Mouse (Mus musculus): ENCODE results near the gene Hoxa2. TPM values are rescaled to one million over a fixed set of nuclear protein-coding genes. Genes with fewer than 3 reads are reported as not detected.

Hoxa2 gene
- polyA plus RNA-seq, 1 experiment: 14.2 TPM

DNA sequence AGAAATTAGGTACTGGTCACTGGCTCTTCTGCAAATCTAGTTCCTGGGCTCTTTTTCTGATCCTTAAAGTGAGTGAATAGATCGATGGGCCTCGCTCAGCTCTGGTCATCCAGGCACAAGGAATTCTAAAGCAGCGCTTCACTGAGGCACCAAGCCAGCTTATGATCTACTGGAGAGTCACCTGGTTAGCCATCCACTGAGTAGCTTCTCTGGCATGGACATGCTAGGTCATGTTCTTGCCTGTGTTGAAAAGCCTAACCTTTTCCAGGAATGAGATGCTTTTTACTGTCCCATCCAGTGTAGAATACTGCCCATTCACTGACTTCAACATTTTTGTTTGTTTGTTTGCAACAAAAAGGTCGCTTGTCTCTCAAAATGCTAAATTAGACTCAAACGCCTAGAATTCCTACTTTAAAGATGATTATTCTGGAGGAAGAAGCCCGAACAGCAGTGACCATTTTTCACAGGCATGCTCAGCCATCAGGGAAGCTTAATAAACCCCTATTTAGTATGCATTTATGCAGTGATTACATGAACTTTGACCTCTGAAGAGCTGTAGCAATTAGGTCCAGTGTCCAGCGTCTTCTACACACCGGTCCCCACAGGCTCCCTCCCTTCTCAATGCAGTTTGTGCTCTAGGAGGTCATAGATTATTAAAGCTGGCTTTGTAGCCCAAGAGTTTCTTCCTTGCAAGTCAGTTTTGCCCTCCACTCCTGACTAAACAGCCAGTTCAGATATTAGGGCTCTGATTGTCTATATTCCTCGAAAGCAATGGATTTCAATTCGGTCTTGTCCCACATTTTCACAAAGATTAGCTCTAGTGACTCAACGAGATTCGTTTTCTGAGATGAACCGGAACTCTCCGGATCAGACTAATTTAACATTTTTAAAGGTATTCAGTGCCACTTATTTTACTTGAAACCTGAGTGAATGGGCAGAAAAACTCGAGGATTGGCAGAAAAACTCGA lies 12.1 kb downstream of the Hoxa2 start:
- DNase-seq (ENCODE audit: low read depth): peak; percentile 32
- TF ChIP-seq CTCF (IDR thresholded peaks at IDR 0.05; ENCODE audit: borderline replicate concordance, extremely low read depth, insufficient read depth, insufficient read length): no peak
- no peak for TF ChIP-seq POLR2A (IDR thresholded peaks at IDR 0.05; ENCODE audit: borderline replicate concordance, extremely low read depth, insufficient read depth, insufficient read length, poor library complexity, severe bottlenecking)

GRCm38 (mm10) chr6:52151571-52151970 lies 13.1 kb downstream of the Hoxa2 start:
- peak; percentile 37 for DNase-seq (ENCODE audit: low read depth)
- TF ChIP-seq POLR2A (IDR thresholded peaks at IDR 0.05; ENCODE audit: borderline replicate concordance, extremely low read depth, insufficient read depth, insufficient read length, poor library complexity, severe bottlenecking): no peak
- TF ChIP-seq CTCF (IDR thresholded peaks at IDR 0.05; ENCODE audit: borderline replicate concordance, extremely low read depth, insufficient read depth, insufficient read length): no peak

DNA sequence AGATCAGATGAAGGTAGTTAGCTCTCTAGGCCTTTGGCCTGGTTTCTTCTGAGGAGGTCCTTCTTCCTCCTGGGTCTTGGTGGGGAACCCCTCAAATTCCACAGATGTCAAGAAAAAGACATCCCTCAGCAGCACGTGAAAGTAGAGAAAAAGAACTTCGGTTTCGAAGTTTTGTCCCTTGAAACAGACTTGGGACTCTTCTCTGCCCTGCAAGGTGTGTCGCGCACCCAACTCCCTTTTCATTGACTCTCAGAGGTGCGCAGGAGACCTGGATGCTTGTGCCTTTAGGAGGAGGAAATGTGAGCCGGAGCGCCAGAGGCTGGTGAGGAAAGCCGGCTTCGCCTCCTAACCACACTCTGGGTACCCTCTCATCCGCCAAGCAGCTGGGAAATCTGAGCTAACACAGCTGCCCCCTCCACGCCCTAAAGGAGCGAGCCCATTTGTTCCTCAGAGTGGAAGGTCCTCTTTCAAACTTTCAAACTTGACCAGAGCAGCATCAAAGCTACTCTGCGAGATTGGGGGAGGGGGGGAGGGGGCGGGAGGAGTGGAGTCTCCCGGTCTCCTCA lies 14.1 kb downstream of the Hoxa2 start:
- no peak for TF ChIP-seq POLR2A (IDR thresholded peaks at IDR 0.05; ENCODE audit: borderline replicate concordance, extremely low read depth, insufficient read depth, insufficient read length, poor library complexity, severe bottlenecking)
- TF ChIP-seq CTCF (IDR thresholded peaks at IDR 0.05; ENCODE audit: borderline replicate concordance, extremely low read depth, insufficient read depth, insufficient read length): no peak
- DNase-seq (ENCODE audit: low read depth): peak; percentile 11

GRCm38 (mm10) chr6:52139115-52139514 lies 25.5 kb downstream of the Hoxa2 start:
- TF ChIP-seq POLR2A (IDR thresholded peaks at IDR 0.05; ENCODE audit: borderline replicate concordance, extremely low read depth, insufficient read depth, insufficient read length, poor library complexity, severe bottlenecking) (no peak), CTCF (IDR thresholded peaks at IDR 0.05; ENCODE audit: borderline replicate concordance, extremely low read depth, insufficient read depth, insufficient read length) (no peak)
- no peak for DNase-seq (ENCODE audit: low read depth)

DNA sequence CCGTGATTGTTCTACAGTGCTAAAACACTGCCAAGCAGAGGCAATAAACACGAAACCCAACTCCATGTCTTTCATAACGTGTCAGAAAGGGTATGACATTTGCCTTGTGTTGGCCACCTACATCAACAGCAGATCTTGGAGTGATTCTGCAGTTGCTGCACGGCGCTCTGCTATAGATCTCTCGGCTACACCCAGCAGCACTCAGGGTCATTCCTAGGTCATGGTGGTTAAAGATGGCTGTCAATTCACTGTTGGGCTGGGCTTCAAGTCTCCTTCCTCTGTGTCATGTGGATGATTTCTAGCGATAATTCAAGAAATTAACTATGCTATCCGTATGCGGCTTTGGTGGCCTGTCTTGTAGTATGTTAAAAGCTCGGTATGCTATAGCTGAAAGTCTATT lies 26.1 kb downstream of the Hoxa2 start:
- TF ChIP-seq POLR2A (IDR thresholded peaks at IDR 0.05; ENCODE audit: borderline replicate concordance, extremely low read depth, insufficient read depth, insufficient read length, poor library complexity, severe bottlenecking) (no peak), CTCF (IDR thresholded peaks at IDR 0.05; ENCODE audit: borderline replicate concordance, extremely low read depth, insufficient read depth, insufficient read length) (no peak)
- no peak for DNase-seq (ENCODE audit: low read depth)

GRCm38 (mm10) chr6:52137841-52138535 lies 26.6 kb downstream of the Hoxa2 start:
- DNase-seq (ENCODE audit: low read depth): peak; percentile 91
- TF ChIP-seq POLR2A (IDR thresholded peaks at IDR 0.05; ENCODE audit: borderline replicate concordance, extremely low read depth, insufficient read depth, insufficient read length, poor library complexity, severe bottlenecking) (no peak), CTCF (IDR thresholded peaks at IDR 0.05; ENCODE audit: borderline replicate concordance, extremely low read depth, insufficient read depth, insufficient read length) (no peak)

DNA sequence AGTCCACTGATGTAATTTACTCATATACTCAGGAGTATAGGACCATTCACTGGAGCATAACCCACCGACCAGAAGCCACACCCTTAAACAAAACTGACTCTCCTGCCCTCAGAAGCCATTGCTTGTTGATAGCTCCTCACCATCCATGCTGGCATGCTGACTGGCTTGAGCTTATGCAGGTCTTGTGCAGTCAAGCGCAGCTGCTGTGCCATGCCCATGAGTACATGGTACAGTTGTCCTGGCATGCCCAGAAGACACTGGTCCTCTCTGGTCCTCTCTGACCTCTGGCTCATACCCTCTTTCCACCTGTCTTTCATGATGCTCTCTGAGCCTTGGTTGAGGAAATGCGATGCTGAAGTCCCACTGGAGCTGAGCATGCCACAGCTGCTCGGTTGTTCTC lies 41.0 kb downstream of the Hoxa2 start:
- TF ChIP-seq CTCF (IDR thresholded peaks at IDR 0.05; ENCODE audit: borderline replicate concordance, extremely low read depth, insufficient read depth, insufficient read length): no peak
- no peak for TF ChIP-seq POLR2A (IDR thresholded peaks at IDR 0.05; ENCODE audit: borderline replicate concordance, extremely low read depth, insufficient read depth, insufficient read length, poor library complexity, severe bottlenecking)
- no peak for DNase-seq (ENCODE audit: low read depth)

- no peak for DNase-seq (ENCODE audit: low read depth)
Observed at GRCm38 (mm10) chr6:52121173-52121572, 43.5 kb downstream of the Hoxa2 start.

DNA sequence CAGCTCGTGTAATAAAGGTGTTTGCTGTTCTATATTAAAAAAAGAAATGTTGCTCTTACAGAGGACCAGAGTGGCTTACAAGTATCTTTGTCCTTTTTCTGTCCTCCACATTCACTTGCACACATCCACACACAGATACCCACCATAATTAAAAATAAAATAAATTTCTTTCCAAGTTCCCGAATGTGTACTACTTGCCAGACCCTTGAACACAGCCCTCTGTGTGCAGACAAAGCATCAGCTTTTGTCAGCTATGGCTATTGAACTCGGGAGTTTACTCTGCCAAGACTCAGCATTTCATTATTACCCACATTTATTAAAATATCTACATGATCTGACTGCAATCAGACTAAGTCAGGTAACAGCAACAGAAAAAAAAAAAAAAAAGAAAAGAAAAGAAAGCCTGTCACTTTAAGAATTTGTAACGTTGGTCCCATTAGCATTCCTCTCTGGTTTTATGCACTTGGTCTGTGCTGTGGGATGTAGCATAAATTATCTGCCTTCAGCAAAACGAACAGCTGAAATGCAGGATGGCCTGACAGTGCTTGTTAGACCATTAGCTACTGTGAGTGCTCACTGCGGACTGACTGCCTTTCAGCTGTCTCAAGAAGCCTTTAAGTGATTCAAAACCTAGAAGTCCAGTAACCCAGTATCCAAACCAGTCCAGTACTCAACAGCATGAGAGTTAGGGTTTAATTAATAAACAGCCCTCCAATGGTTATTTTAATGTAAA lies 45.6 kb downstream of the Hoxa2 start:
- peak; percentile 94 for DNase-seq (ENCODE audit: low read depth)
- no peak for TF ChIP-seq CTCF (IDR thresholded peaks at IDR 0.05; ENCODE audit: borderline replicate concordance, extremely low read depth, insufficient read depth, insufficient read length)
- TF ChIP-seq POLR2A (IDR thresholded peaks at IDR 0.05; ENCODE audit: borderline replicate concordance, extremely low read depth, insufficient read depth, insufficient read length, poor library complexity, severe bottlenecking): no peak

More at GRCm38 (mm10) chr6:52121173-52121572, 43.5 kb downstream of the Hoxa2 start:
- TF ChIP-seq POLR2A (IDR thresholded peaks at IDR 0.05; ENCODE audit: borderline replicate concordance, extremely low read depth, insufficient read depth, insufficient read length, poor library complexity, severe bottlenecking): no peak
- no peak for TF ChIP-seq CTCF (IDR thresholded peaks at IDR 0.05; ENCODE audit: borderline replicate concordance, extremely low read depth, insufficient read depth, insufficient read length)

GRCm38 (mm10) chr6:52115899-52116298 lies 48.7 kb downstream of the Hoxa2 start:
- no peak for TF ChIP-seq POLR2A (IDR thresholded peaks at IDR 0.05; ENCODE audit: borderline replicate concordance, extremely low read depth, insufficient read depth, insufficient read length, poor library complexity, severe bottlenecking)
- TF ChIP-seq CTCF (IDR thresholded peaks at IDR 0.05; ENCODE audit: borderline replicate concordance, extremely low read depth, insufficient read depth, insufficient read length): no peak
- DNase-seq (ENCODE audit: low read depth): no peak

Other genes starting within 250 kb of the Hoxa2 start
- 6.3 and 10.3 TPM in 2 replicates for gene Skap2, start 152.3 kb downstream of the Hoxa2 start, polyA plus RNA-seq (2012; rRNA removed)
- 0.39 and 1.2 TPM in 2 replicates for gene Hoxa1, start 6.5 kb downstream of the Hoxa2 start, polyA plus RNA-seq (2012; rRNA removed)
- gene 5730596B20Rik, start 12.7 kb upstream of the Hoxa2 start, polyA plus RNA-seq (2012; rRNA removed): 0.10 and 0.67 TPM in 2 replicates
- 1.9 and 16.4 TPM in 2 replicates for gene Hoxa4, start 26.9 kb upstream of the Hoxa2 start, polyA plus RNA-seq (2012; rRNA removed)
- gene Hoxa5, start 39.8 kb upstream of the Hoxa2 start, polyA plus RNA-seq (2012; rRNA removed): 5.0 and 47.1 TPM in 2 replicates
- 0.08 and 3.7 TPM in 2 replicates for gene Hoxa6, start 43.9 kb upstream of the Hoxa2 start, polyA plus RNA-seq (2012; rRNA removed)
- gene Hoxa3, start 48.5 kb upstream of the Hoxa2 start, polyA plus RNA-seq (2012; rRNA removed): 1.6 and 20.3 TPM in 2 replicates
- gene Gm28308, start 48.5 kb upstream of the Hoxa2 start, polyA plus RNA-seq (2012; rRNA removed): not detected in 2 replicates
- gene Hoxa7, start 57.0 kb upstream of the Hoxa2 start, polyA plus RNA-seq (2012; rRNA removed): 0.05 and 0.10 TPM in 2 replicates
- 0.10 TPM in 1 of 2 replicates, not detected in the other for gene Hoxa9, start 66.3 kb upstream of the Hoxa2 start, polyA plus RNA-seq (2012; rRNA removed)
- 0.08 and 0.23 TPM in 2 replicates for gene Hoxa10, start 76.0 kb upstream of the Hoxa2 start, polyA plus RNA-seq (2012; rRNA removed)
- 0.04 TPM in 1 of 2 replicates, not detected in the other for gene Hoxa11, start 81.0 kb upstream of the Hoxa2 start, polyA plus RNA-seq (2012; rRNA removed)
- 0.10 TPM in 1 of 2 replicates, not detected in the other for gene Hoxa13, start 96.0 kb upstream of the Hoxa2 start, polyA plus RNA-seq (2012; rRNA removed)
- 1.5 and 3.7 TPM in 2 replicates for gene Evx1, start 148.7 kb upstream of the Hoxa2 start, polyA plus RNA-seq (2012; rRNA removed)